Mouse (Mus musculus) embryo, embryonic 11.5 days (tissue): ENCODE data around the gene Iqgap2.

ENCODE experiments used
- DNase-seq: peaks from one replicate; pipeline ENCODE4 v3.0.0-alpha.2; 2012; ENCODE audit warnings: low read depth, low spot score

Iqgap2 gene

GRCm38 (mm10) chr13:95778761-95779161, 113.0 kb downstream of the Iqgap2 start:
- DNase-seq, result no peak

GRCm38 (mm10) chr13:95777651-95778391, 113.9 kb downstream of the Iqgap2 start:
- DNase-seq, result no peak

- DNase-seq, result no peak
These were observed 114.5 kb downstream of the Iqgap2 start for GRCm38 (mm10) chr13:95777237-95777636.

GRCm38 (mm10) chr13:95774966-95775696, 116.6 kb downstream of the Iqgap2 start:
- no peak for DNase-seq

GRCm38 (mm10) chr13:95765017-95765416, 126.7 kb downstream of the Iqgap2 start:
- peak; percentile 45 for DNase-seq

GRCm38 (mm10) chr13:95763876-95764517, 127.7 kb downstream of the Iqgap2 start:
- no peak for DNase-seq

- DNase-seq, result no peak
These were observed 131.9 kb downstream of the Iqgap2 start for GRCm38 (mm10) chr13:95759810-95760209.

GRCm38 (mm10) chr13:95754285-95754684, 137.4 kb downstream of the Iqgap2 start:
- DNase-seq, result no peak

- no peak for DNase-seq
These were observed 139.3 kb downstream of the Iqgap2 start for GRCm38 (mm10) chr13:95752386-95752785.

GRCm38 (mm10) chr13:95747541-95747940, 144.2 kb downstream of the Iqgap2 start:
- no peak for DNase-seq

- DNase-seq, result no peak
These were observed 144.6 kb downstream of the Iqgap2 start for GRCm38 (mm10) chr13:95747101-95747500.

- no peak for DNase-seq
These were observed 145.2 kb downstream of the Iqgap2 start for GRCm38 (mm10) chr13:95746509-95746908.

GRCm38 (mm10) chr13:95745451-95745850, 146.3 kb downstream of the Iqgap2 start:
- DNase-seq, result no peak

- DNase-seq, result no peak
These were observed 148.7 kb downstream of the Iqgap2 start for GRCm38 (mm10) chr13:95742881-95743466.

- DNase-seq, result no peak
These were observed 149.7 kb downstream of the Iqgap2 start for GRCm38 (mm10) chr13:95741813-95742689.

- DNase-seq, result no peak
These were observed 152.1 kb downstream of the Iqgap2 start for GRCm38 (mm10) chr13:95739651-95740050.

GRCm38 (mm10) chr13:95730491-95730890, 161.2 kb downstream of the Iqgap2 start:
- DNase-seq, result no peak

GRCm38 (mm10) chr13:95719320-95720232, 172.1 kb downstream of the Iqgap2 start:
- peak; percentile 62 for DNase-seq

- no peak for DNase-seq
These were observed 176.4 kb downstream of the Iqgap2 start for GRCm38 (mm10) chr13:95715356-95715755.
